Mouse (Mus musculus) ES-Bruce4 (cell line): ENCODE results near the gene Ifitm10. TPM values are rescaled to one million over a fixed set of nuclear protein-coding genes. Genes with fewer than 3 reads are reported as not detected.
"Not testable (repeated sequence)": the region's sequence is repeated elsewhere in the genome, so short reads cannot be mapped to it uniquely, and the experiment has no call there.

Experiments used
- H3K27ac ChIP-seq: 2 replicates; pipeline ENCODE4 v1.5.1; 2012; ENCODE audit warnings: low read length, inconsistent platforms; ENCODE audit not compliant: insufficient read depth
- H3K27me3 ChIP-seq: 2 replicates; pipeline ENCODE4 v1.6.1; 2012; ENCODE audit warnings: mild to moderate bottlenecking, low read length, inconsistent platforms; ENCODE audit not compliant: control insufficient read depth, poor library complexity, insufficient read depth, severe bottlenecking
- H3K36me3 ChIP-seq: 2 replicates; pipeline ENCODE4 v1.6.1; 2012; ENCODE audit warnings: inconsistent platforms, mild to moderate bottlenecking, low read length, moderate library complexity; ENCODE audit not compliant: control insufficient read depth, poor library complexity, insufficient read depth, severe bottlenecking
- H3K4me1 ChIP-seq: one replicate; pipeline ENCODE4 v1.8.1; 2011; ENCODE audit warnings: low read length; ENCODE audit not compliant: control insufficient read depth, insufficient read depth
- H3K4me3 ChIP-seq: 2 replicates; pipeline ENCODE4 v1.5.1; 2011; ENCODE audit warnings: low read depth, mild to moderate bottlenecking, low read length
- H3K9ac ChIP-seq: 2 replicates; pipeline ENCODE4 v1.6.1; 2012; ENCODE audit warnings: low read depth, mild to moderate bottlenecking, inconsistent platforms; ENCODE audit not compliant: poor library complexity, severe bottlenecking
- H3K9me3 ChIP-seq: replicated peaks from 2 replicates; pipeline ENCODE4 v1.6.1; 2012; ENCODE audit warnings: mild to moderate bottlenecking, low read length, inconsistent platforms; ENCODE audit not compliant: control insufficient read depth, poor library complexity, insufficient read depth, severe bottlenecking
- CTCF ChIP-seq: IDR thresholded peaks from one replicate; pipeline ENCODE4 v1.8.1; 2011; ENCODE audit warnings: low read depth, low read length
- EP300 ChIP-seq: IDR thresholded peaks from 2 replicates; pipeline ENCODE4 v1.6.1; 2011; ENCODE audit warnings: low read depth, low read length; ENCODE audit not compliant: insufficient read depth
- POLR2A ChIP-seq: IDR thresholded peaks from one replicate; pipeline ENCODE4 v1.8.1; 2011; ENCODE audit warnings: low read length; ENCODE audit not compliant: insufficient read depth
- polyA plus RNA-seq: library from polyadenylated mRNA; stranded (reverse); fragments of >200 nt; gene quantifications from 2 replicates; pipeline ENCODE4 v1.2.4, GENCODE M21; 2011; ENCODE audit warnings: low read depth; ENCODE audit not compliant: missing spikeins, insufficient read depth, insufficient read length

The Ifitm10 gene
- polyA plus RNA-seq, 1 experiment = not detected

- no peak for TF ChIP-seq CTCF
- TF ChIP-seq EP300 = no peak
- H3K27ac ChIP-seq = no peak overlapping the region
Observed at GRCm38 (mm10) chr7:142328507-142328906, 45.0 kb downstream of the Ifitm10 start.

GRCm38 (mm10) chr7:142326714-142327445 lies 46.7 kb downstream of the Ifitm10 start:
- no peak for TF ChIP-seq CTCF
- no peak for TF ChIP-seq EP300
- no peak for TF ChIP-seq POLR2A
- Histone ChIP-seq H3K4me1 (no peaks in the 10 kb centered on the region), H3K9ac (no peak overlapping the region), H3K9me3 (no peaks in the 10 kb centered on the region), H3K27me3 (no peaks in the 10 kb centered on the region), H3K27ac (no peak overlapping the region), H3K4me3 (no peak overlapping the region), H3K36me3 (no peaks in the 10 kb centered on the region)

More at GRCm38 (mm10) chr7:142328507-142328906, 45.0 kb downstream of the Ifitm10 start:
- Histone ChIP-seq H3K9me3 (no peaks in the 10 kb centered on the region), H3K9ac (no peak overlapping the region), H3K27me3 (no peaks in the 10 kb centered on the region), H3K4me3 (no peak overlapping the region), H3K4me1 (no peaks in the 10 kb centered on the region), H3K36me3 (no peaks in the 10 kb centered on the region)

GRCm38 (mm10) chr7:142323396-142324117 lies 50.0 kb downstream of the Ifitm10 start:
- H3K4me1 ChIP-seq = no peaks in the 10 kb centered on the region
- no peaks in the 10 kb centered on the region for H3K27me3 ChIP-seq
- H3K9ac ChIP-seq = no peak overlapping the region
- TF ChIP-seq POLR2A = no peak
- H3K4me3 ChIP-seq = no peak overlapping the region
- no peak overlapping the region for H3K27ac ChIP-seq
- no peaks in the 10 kb centered on the region for H3K9me3 ChIP-seq
- no peaks in the 10 kb centered on the region for H3K36me3 ChIP-seq

GRCm38 (mm10) chr7:142322641-142323040 lies 50.9 kb downstream of the Ifitm10 start:
- H3K4me1 ChIP-seq = no peaks in the 10 kb centered on the region
- H3K27ac ChIP-seq = no peak overlapping the region
- no peak overlapping the region for H3K4me3 ChIP-seq
- H3K9ac ChIP-seq = no peak overlapping the region
- no peaks in the 10 kb centered on the region for H3K36me3 ChIP-seq
- no peaks in the 10 kb centered on the region for H3K9me3 ChIP-seq
- TF ChIP-seq EP300 (no peak), POLR2A (no peak), CTCF (no peak)
- H3K27me3 ChIP-seq = no peaks in the 10 kb centered on the region

GRCm38 (mm10) chr7:142321637-142322306 lies 51.8 kb downstream of the Ifitm10 start:
- H3K27me3 ChIP-seq, H3K9me3 ChIP-seq, H3K9ac ChIP-seq, H3K4me3 ChIP-seq, H3K27ac ChIP-seq, H3K4me1 ChIP-seq, H3K36me3 ChIP-seq: not testable (repeated sequence)

GRCm38 (mm10) chr7:142320906-142321305 lies 52.6 kb downstream of the Ifitm10 start:
- Histone ChIP-seq H3K9me3 (no peaks in the 10 kb centered on the region), H3K27ac (no peak overlapping the region)

More at GRCm38 (mm10) chr7:142320906-142321305, 52.6 kb downstream of the Ifitm10 start:
- TF ChIP-seq CTCF (no peak), POLR2A (no peak), EP300 (no peak)
- Histone ChIP-seq H3K4me1 (no peaks in the 10 kb centered on the region), H3K27me3 (no peaks in the 10 kb centered on the region), H3K36me3 (no peaks in the 10 kb centered on the region), H3K9ac (no peak overlapping the region), H3K4me3 (no peak overlapping the region)
